Mouse (Mus musculus) embryonic facial prominence, embryonic 13.5 days (tissue): ENCODE measurements around the gene 2810459M11Rik. TPM values are rescaled to one million over a fixed set of nuclear protein-coding genes. Genes with fewer than 3 reads are reported as not detected.

Source experiments
- ATAC-seq: fragments of 200-750 bp; cut with Nextera tagmentation; 2 replicates; pipeline ENCODE4 v1.8.0; 2017; ENCODE audit warnings: low read depth; ENCODE audit not compliant: insufficient number of reproducible peaks, insufficient read depth, low FRiP score, low TSS enrichment
- H3K27ac ChIP-seq: fragments of 300-500 bp; sonication (generic); 2 replicates; pipeline ENCODE4 v1.5.1; 2015; ENCODE audit warnings: moderate library complexity, mild to moderate bottlenecking, inconsistent platforms
- H3K27me3 ChIP-seq: fragments of 300-500 bp; sonication (generic); 2 replicates; pipeline ENCODE4 v1.6.1; 2015; ENCODE audit warnings: mild to moderate bottlenecking, inconsistent platforms
- H3K36me3 ChIP-seq: fragments of 300-500 bp; sonication (generic); 2 replicates; pipeline ENCODE4 v1.6.1; 2015; ENCODE audit warnings: mild to moderate bottlenecking, inconsistent platforms
- H3K4me1 ChIP-seq: fragments of 300-500 bp; sonication (generic); 2 replicates; pipeline ENCODE4 v1.6.1; 2015; ENCODE audit warnings: inconsistent platforms
- H3K4me2 ChIP-seq: fragments of 300-500 bp; sonication (generic); 2 replicates; pipeline ENCODE4 v1.6.1; 2015; ENCODE audit warnings: moderate library complexity, mild to moderate bottlenecking, inconsistent platforms
- H3K4me3 ChIP-seq: fragments of 300-500 bp; sonication (generic); 2 replicates; pipeline ENCODE4 v1.5.1; 2015; ENCODE audit warnings: mild to moderate bottlenecking, inconsistent platforms
- H3K9ac ChIP-seq: fragments of 300-500 bp; sonication (generic); 2 replicates; pipeline ENCODE4 v1.6.1; 2015; ENCODE audit warnings: mild to moderate bottlenecking, inconsistent platforms
- H3K9me3 ChIP-seq: fragments of 300-500 bp; sonication (generic); 2 replicates; pipeline ENCODE4 v1.6.1; 2016; ENCODE audit warnings: inconsistent platforms
- WGBS: fragments of 180-500 bp; shearing (Covaris S2); methylation state at CpG from one replicate; pipeline ENCODE4 v1.1.7; 2015; ENCODE audit warnings: mixed read lengths; 5-methylcytosine and 5-hydroxymethylcytosine counted together
- polyA plus RNA-seq: library from polyadenylated mRNA; unstranded; fragments of >200 nt; fragmentation: Nextera tagmentation; extraction: Ambion mirVana; gene quantifications from 2 replicates; pipeline ENCODE4 v1.2.1, GENCODE M21; 2015

Gene 2810459M11Rik
- polyA plus RNA-seq, 1 experiment from 2014 or later: 0.42 TPM

GRCm38 (mm10) chr1:86054943-86055342 is 9.3 kb downstream of the 2810459M11Rik start:
- 49% methylated on average over 3 of the region's 3 CpGs for WGBS

DNA sequence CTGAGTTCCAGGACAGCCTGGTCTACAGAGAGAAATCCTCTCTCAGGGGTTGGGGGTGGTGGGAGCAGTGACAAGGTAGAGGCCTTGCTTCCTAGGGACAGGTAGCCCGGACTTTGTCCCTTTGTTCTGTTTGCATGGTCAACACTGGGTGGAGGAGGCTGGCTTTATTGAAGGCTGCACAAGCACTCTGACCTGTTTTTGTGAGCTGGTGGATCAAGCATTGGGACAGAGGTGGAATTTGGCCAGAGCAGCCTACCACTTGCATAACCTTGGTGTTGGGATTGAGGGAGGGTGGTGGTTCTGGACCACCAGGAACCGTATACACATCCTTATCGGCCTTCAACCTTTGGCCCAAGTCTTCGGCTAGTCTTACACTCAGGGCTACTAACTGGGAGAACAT is 10.6 kb downstream of the 2810459M11Rik start:
- Histone ChIP-seq H3K9ac (no peak overlapping the region), H3K4me2 (no peak overlapping the region), H3K9me3 (no peaks in the 10 kb centered on the region), H3K4me3 (no peak overlapping the region), H3K36me3 (no peaks in the 10 kb centered on the region), H3K4me1 (no peaks in the 10 kb centered on the region), H3K27ac (no peak overlapping the region), H3K27me3 (no peaks in the 10 kb centered on the region; the same call in 1 of the 2 replicates)
- WGBS: 77% methylated on average over 4 of the region's 4 CpGs
- ATAC-seq: no peak

More at GRCm38 (mm10) chr1:86054943-86055342, 9.3 kb downstream of the 2810459M11Rik start:
- no peak for ATAC-seq
- no peaks in the 10 kb centered on the region for H3K9me3 ChIP-seq
- H3K4me1 ChIP-seq: no peaks in the 10 kb centered on the region
- H3K9ac ChIP-seq: no peak overlapping the region
- H3K36me3 ChIP-seq: no peaks in the 10 kb centered on the region
- no peak overlapping the region for H3K4me3 ChIP-seq
- H3K27ac ChIP-seq: no peak overlapping the region
- no peak overlapping the region for H3K4me2 ChIP-seq
- no peaks in the 10 kb centered on the region; the same call in 1 of the 2 replicates for H3K27me3 ChIP-seq

- Histone ChIP-seq H3K4me2 (peak overlapping the region; percentile 62), H3K9me3 (no peaks in the 10 kb centered on the region), H3K4me3 (peak overlapping the region; percentile 41), H3K27me3 (no peaks in the 10 kb centered on the region), H3K36me3 (no peaks in the 10 kb centered on the region), H3K9ac (peak overlapping the region; percentile 58), H3K4me1 (no peaks in the 10 kb centered on the region), H3K27ac (no peak overlapping the region)
- 12% methylated on average over 21 of the region's 21 CpGs for WGBS
- ATAC-seq: 0 out of 2 replicates have a peak, but pooled peaks have one; percentile 40
These were observed 13.4 kb downstream of the 2810459M11Rik start for GRCm38 (mm10) chr1:86058856-86059769.

DNA sequence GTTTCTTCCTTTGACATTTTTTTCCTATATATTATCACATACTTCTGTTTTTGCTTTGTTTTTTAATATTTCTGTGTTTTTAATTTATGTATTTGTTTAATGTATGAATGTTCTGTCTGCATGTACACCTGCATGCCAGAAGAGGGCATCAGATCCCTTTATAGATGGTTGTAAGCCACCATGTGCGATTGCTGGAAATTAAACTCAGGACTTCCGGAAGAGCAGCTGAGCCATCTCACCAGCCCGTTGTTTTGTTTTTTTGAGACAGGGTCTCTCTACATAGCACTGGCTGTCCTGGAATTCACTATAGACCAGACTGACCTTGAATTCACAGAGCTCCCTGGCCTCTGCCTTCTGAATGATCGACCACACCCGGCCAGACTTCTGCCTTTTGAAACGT is 16.9 kb downstream of the 2810459M11Rik start:
- no peaks in the 10 kb centered on the region for H3K9me3 ChIP-seq
- peaks cover 12% of the 10 kb centered on the region for H3K4me1 ChIP-seq
- no peaks in the 10 kb centered on the region for H3K27me3 ChIP-seq
- H3K4me2 ChIP-seq: no peak overlapping the region
- ATAC-seq: no peak
- H3K9ac ChIP-seq: no peak overlapping the region
- no peak overlapping the region for H3K4me3 ChIP-seq
- no peak overlapping the region for H3K27ac ChIP-seq
- WGBS: 80% methylated on average over 6 of the region's 6 CpGs
- peaks cover 5% of the 10 kb centered on the region; the same call in 1 of the 2 replicates for H3K36me3 ChIP-seq

- peak; percentile 91 for ATAC-seq
- peaks cover 5% of the 10 kb centered on the region; the same call in 1 of the 2 replicates for H3K36me3 ChIP-seq
- 0% methylated on average over 44 of the region's 47 CpGs for WGBS
These were observed 18.8 kb downstream of the 2810459M11Rik start, which contains the start of gene Psmd1 for GRCm38 (mm10) chr1:86064271-86064991. Gene Psmd1 (plus strand): TSS chr1:86064387.

DNA sequence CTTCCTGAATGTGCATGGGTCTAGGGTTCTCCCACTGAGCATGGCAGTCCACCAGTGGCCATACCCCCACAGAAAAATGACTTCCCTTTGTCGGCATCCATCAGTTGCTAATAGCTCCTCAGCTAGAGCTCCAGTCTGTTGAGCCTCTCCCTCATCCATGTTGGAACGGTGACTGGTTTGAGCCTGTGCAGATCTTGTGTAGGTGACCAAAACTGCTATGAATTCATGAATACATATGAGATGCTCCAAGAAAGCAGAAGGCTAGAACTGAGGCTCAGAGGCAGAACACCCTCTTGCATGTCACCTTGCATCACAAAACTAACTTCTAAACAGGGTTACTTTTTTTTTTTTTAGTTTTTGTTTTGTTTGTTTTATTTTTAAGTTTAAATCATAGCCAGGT is 30.9 kb downstream of the 2810459M11Rik start:
- no peak overlapping the region for H3K4me3 ChIP-seq
- no peak overlapping the region for H3K9ac ChIP-seq
- no peaks in the 10 kb centered on the region for H3K4me1 ChIP-seq
- ATAC-seq: no peak
- H3K9me3 ChIP-seq: 0 out of 2 replicates have a peak, but pooled peaks cover 4% of the 10 kb centered on the region
- H3K36me3 ChIP-seq: peaks cover 74% of the 10 kb centered on the region
- no peak overlapping the region for H3K4me2 ChIP-seq
- no peaks in the 10 kb centered on the region for H3K27me3 ChIP-seq
- 98% methylated on average over 2 of the region's 2 CpGs for WGBS
- no peak overlapping the region for H3K27ac ChIP-seq

More at GRCm38 (mm10) chr1:86064271-86064991, 18.8 kb downstream of the 2810459M11Rik start, which contains the start of gene Psmd1:
- Histone ChIP-seq H3K27me3 (no peaks in the 10 kb centered on the region), H3K4me3 (peak within 1 kb of the TSS; percentile 98), H3K27ac (peak within 1 kb of the TSS; percentile 78), H3K4me1 (peaks cover 12% of the 10 kb centered on the region), H3K9me3 (no peaks in the 10 kb centered on the region), H3K4me2 (peak within 1 kb of the TSS; percentile 94), H3K9ac (peak within 1 kb of the TSS; percentile 99)

GRCm38 (mm10) chr1:86094413-86094812 is 48.8 kb downstream of the 2810459M11Rik start:
- 85% methylated on average over 7 of the region's 7 CpGs for WGBS
- Histone ChIP-seq H3K4me1 (no peaks in the 10 kb centered on the region), H3K9me3 (no peaks in the 10 kb centered on the region), H3K4me3 (no peak overlapping the region), H3K36me3 (peaks cover 75% of the 10 kb centered on the region), H3K9ac (no peak overlapping the region), H3K27me3 (no peaks in the 10 kb centered on the region), H3K4me2 (no peak overlapping the region), H3K27ac (no peak overlapping the region)
- no peak for ATAC-seq

GRCm38 (mm10) chr1:86105054-86105453 is 59.4 kb downstream of the 2810459M11Rik start:
- no peaks in the 10 kb centered on the region for H3K9me3 ChIP-seq
- no peaks in the 10 kb centered on the region for H3K27me3 ChIP-seq
- peaks cover 13% of the 10 kb centered on the region for H3K36me3 ChIP-seq
- H3K4me3 ChIP-seq: no peak overlapping the region
- no peak for ATAC-seq
- no peak overlapping the region for H3K4me2 ChIP-seq
- no peaks in the 10 kb centered on the region for H3K4me1 ChIP-seq
- H3K9ac ChIP-seq: no peak overlapping the region
- no peak overlapping the region for H3K27ac ChIP-seq
- WGBS: 96% methylated on average over 1 of the region's 1 CpGs

Other genes with a start within 250 kb of the 2810459M11Rik start
- gene Itm2c, start 151.6 kb upstream of the 2810459M11Rik start, polyA plus RNA-seq: 282 and 288 TPM in 2 replicates
- 0.39 and 0.50 TPM in 2 replicates for gene 4933407L21Rik, start 117.4 kb upstream of the 2810459M11Rik start, polyA plus RNA-seq
- 0.08 and 0.14 TPM in 2 replicates for gene Gpr55, start 84.9 kb upstream of the 2810459M11Rik start, polyA plus RNA-seq
- not detected in 2 replicates for gene Spata3, start 29.0 kb upstream of the 2810459M11Rik start, polyA plus RNA-seq
- gene Psmd1, start 18.5 kb downstream of the 2810459M11Rik start, polyA plus RNA-seq: 161 and 174 TPM in 2 replicates
- gene Htr2b, start 66.1 kb downstream of the 2810459M11Rik start, polyA plus RNA-seq: 0.73 and 0.81 TPM in 2 replicates
- not detected in 2 replicates for gene Gm21972, start 87.8 kb downstream of the 2810459M11Rik start, polyA plus RNA-seq
- gene Armc9, start 108.9 kb downstream of the 2810459M11Rik start, polyA plus RNA-seq: 31.5 and 32.7 TPM in 2 replicates